Mouse (Mus musculus) retina, postnatal 7 days (tissue): ENCODE data around the gene Smarcd3.
"Not testable (repeated sequence)": the region's sequence is repeated elsewhere in the genome, so short reads cannot be mapped to it uniquely, and the experiment has no call there.

Experiments
- DNase-seq: peaks from one replicate; pipeline ENCODE4 v3.0.0-alpha.2; 2012; ENCODE audit warnings: low read depth, low spot score

Gene Smarcd3

DNA sequence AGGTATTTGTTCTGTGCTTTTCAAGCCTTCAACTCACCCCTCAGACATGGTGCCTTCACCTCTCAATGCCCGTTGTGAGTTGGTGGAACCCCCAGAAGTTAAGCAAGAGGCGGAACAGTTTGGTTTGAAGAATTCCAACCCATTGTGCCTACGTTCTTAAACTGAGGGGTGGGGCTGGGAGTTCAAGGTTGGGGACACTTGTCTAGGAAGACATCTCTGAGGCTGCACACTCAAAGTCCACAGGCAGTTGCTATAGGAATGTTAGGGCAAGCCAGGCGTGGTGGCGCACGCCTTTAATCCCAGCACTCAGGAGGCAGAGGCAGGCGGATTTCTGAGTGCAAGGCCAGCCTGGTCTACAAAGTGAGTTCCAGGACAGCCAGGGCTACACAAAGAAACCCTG lies 68.9 kb downstream of the Smarcd3 start:
- DNase-seq = not testable (repeated sequence)

DNA sequence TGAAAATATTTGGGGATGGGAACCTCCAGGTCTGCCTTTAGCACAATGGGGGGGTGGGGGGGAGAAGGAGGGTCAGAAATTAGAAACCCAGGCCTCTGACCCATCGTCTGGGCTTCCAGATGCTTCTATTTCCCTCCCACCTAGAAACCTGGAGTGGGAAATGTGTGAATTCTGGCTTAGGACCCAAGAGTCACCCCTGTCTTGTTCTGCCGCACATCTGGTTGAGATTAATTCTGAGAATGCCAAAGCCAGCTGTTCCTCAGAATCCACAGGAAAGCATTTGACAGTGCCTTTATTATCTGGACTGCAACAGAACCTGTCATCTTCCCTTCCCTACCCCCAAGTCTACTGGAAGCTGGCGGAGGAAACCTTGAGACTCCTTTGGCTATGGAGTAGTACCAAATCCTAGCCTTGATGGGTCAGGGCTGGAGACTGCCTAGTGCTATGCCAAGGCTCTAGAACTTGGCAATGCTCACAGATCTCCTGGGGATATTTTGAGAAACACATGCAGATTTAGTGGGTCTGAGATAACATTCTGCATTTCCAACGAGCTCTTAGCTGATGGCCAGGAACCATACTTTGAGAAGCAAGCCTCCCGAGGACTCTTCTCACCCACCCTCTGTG lies 70.5 kb downstream of the Smarcd3 start:
- DNase-seq = no peak

DNA sequence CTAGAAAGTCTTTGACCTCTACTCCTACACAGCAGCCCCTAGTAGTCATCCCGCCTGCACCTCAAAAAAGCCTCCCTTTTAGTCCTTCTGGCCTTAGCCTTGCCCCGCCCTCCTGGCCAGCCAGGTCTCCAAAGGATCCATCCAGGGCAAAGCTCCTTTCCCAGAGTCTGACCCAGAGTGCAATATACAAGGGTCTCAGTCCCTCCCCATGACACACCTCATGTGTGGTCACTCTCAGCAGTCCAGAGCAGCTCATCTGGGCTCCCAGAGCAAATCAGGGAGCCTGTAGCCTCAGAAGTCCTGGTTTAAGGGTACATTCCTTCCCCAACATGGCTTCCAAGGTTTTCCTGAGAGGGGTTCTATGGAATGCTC lies 72.9 kb downstream of the Smarcd3 start:
- no peak for DNase-seq

DNA sequence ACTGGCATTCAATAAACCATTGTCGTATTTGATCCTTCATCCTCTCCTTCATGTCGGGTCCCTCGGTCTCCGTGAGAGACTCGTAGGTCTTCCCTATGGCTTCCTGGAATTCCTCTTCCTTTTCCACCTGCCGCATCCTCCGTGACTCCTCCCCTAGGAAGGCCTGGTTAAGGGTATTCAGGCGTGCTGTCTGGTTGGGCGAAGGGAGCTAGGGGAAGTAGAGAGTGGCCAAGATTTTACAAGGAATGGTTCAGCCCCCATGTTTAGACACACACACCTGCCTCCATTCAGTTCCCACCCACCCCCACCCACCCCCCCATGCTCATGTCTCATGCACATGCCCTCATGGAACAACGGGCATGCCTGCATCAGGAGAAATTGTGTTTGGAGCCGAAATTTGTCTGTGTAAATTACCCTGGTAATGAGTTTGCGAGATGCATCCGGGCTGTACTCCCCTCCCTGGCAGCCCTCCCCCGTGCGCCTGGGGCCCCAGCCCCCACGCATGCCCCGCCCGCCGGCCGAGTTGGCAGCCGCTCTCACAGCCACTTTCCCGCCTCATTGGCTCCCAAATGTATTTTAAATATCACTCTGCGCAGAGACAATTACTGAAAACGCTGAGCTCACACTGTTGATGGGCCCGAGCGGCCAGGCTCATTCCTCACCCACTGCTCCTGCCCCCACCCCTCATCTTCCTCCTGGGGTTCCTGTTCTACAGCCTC lies 73.5 kb downstream of the Smarcd3 start:
- no peak for DNase-seq

DNA sequence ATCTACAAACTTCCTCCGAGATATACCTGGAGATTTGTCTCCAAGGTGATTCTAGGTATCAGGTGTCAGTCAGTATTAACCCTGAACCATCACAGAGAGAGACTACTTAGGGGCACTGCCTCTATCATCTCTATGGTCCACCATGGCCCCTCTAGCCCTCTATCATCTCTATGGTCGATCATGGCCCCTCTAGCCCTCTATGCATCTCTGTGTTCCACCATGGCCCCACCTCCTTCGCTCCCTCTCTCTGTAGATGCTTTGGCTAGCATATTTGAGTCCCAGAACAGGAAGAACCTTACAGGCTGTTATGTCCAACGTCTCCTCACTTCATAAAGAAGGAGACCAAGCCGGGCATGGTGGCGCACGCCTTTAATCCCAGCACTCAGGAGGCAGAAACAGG lies 81.6 kb downstream of the Smarcd3 start:
- no peak for DNase-seq

DNA sequence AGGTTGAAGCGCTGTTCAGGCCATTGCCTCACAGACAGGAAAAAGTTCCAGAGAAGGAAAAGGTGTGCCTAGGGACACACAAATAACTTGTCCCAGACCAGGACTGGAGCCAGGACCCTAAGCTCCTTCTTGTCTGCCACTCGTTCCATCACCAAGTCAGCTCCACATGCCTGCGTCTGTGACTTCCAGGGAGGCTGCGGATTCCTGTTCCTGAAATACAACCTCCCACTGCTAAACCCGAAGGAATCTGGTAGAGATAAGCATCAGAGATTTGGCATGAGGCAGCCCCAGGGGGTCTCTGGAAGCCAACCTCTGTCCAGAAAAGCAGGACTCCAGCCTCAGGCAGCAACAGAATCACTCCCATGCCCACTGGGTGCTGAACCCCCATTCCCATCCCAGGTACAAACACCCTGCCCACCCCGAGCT lies 83.1 kb downstream of the Smarcd3 start:
- no peak for DNase-seq
